Mouse (Mus musculus) lung, postnatal 0 days (tissue): ENCODE results near the gene Fastkd1. TPM values are rescaled to one million over a fixed set of nuclear protein-coding genes. Genes with fewer than 3 reads are reported as not detected.

Experiments used
- ATAC-seq: fragments of 200-750 bp; cut with Nextera tagmentation; 2 replicates; pipeline ENCODE4 v1.8.0; 2017; ENCODE audit warnings: moderate library complexity
- DNase-seq: peaks from one replicate; pipeline ENCODE4 v3.0.0-alpha.2; 2016; ENCODE audit warnings: low spot score
- H3K27ac ChIP-seq: fragments of 300-500 bp; sonication (generic); 2 replicates; pipeline ENCODE4 v1.5.1; 2014; ENCODE audit warnings: antibody characterized with exemption, mild to moderate bottlenecking, low read length, mixed read lengths
- H3K27me3 ChIP-seq: fragments of 300-500 bp; sonication (generic); replicated peaks from 2 replicates; pipeline ENCODE4 v1.6.1; 2014; ENCODE audit warnings: low read length, mixed read lengths; ENCODE audit not compliant: insufficient read depth
- H3K36me3 ChIP-seq: fragments of 300-500 bp; sonication (generic); 2 replicates; pipeline ENCODE4 v1.6.1; 2014; ENCODE audit warnings: low read length, mixed read lengths; ENCODE audit not compliant: insufficient read depth
- H3K4me1 ChIP-seq: fragments of 300-500 bp; sonication (generic); 2 replicates; pipeline ENCODE4 v1.6.1; 2014; ENCODE audit warnings: antibody characterized with exemption, low read depth, low read length, mixed read lengths; ENCODE audit not compliant: insufficient read depth
- H3K4me2 ChIP-seq: fragments of 300-500 bp; sonication (generic); replicated peaks from 2 replicates; pipeline ENCODE4 v1.6.1; 2014; ENCODE audit warnings: low read depth, mild to moderate bottlenecking, low read length, moderate library complexity, mixed read lengths
- H3K4me3 ChIP-seq: fragments of 300-500 bp; sonication (generic); 2 replicates; pipeline ENCODE4 v1.5.1; 2014; ENCODE audit warnings: low read depth, low read length
- H3K9ac ChIP-seq: fragments of 300-500 bp; sonication (generic); replicated peaks from 2 replicates; pipeline ENCODE4 v1.6.1; 2014; ENCODE audit warnings: low read depth, mild to moderate bottlenecking
- H3K9me3 ChIP-seq: fragments of 300-500 bp; sonication (generic); 2 replicates; pipeline ENCODE4 v1.6.1; 2016; ENCODE audit warnings: low read length, mixed read lengths
- CTCF ChIP-seq: IDR thresholded peaks from 2 replicates; pipeline ENCODE4 v1.5.1; 2016; ENCODE audit warnings: antibody characterized with exemption, mild to moderate bottlenecking
- EP300 ChIP-seq: IDR thresholded peaks from 2 replicates; pipeline ENCODE4 v1.6.1; 2016; ENCODE audit warnings: antibody characterized with exemption, mild to moderate bottlenecking, control low read depth
- WGBS: fragments of 180-500 bp; shearing (Covaris S2); extraction: QIAGEN DNeasy Blood & Tissue Kit; methylation state at CpG from one replicate; pipeline ENCODE4 v1.1.7; 2014; 5-methylcytosine and 5-hydroxymethylcytosine counted together
- polyA plus RNA-seq: library from polyadenylated mRNA; unstranded; fragments of >200 nt; fragmentation: Nextera tagmentation; extraction: Ambion mirVana; gene quantifications from 2 replicates; pipeline ENCODE4 v1.2.1, GENCODE M21; 2015

Fastkd1 gene
- polyA plus RNA-seq, 1 experiment from 2014 or later = 6.2 TPM

DNA sequence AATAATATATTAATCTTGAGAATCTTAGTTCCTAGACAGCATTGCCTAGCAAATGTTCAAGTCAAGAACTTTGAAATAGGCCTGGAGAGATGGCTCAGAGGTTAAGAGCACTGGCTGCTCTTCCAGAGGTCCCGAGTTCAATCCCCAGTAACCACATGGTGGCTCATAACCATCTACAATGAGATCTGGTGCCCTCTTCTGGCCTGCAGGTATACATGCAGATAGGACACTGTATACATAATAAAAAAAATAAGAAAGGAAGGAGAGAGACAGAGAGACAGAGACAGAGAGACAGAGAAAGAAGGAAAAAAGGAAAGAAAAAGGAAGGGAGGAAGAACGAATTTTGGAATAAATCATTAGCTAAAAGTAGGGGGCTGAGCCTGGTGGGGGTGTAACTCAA is 36.6 kb downstream of the Fastkd1 start:
- Histone ChIP-seq H3K27me3 (no peaks in the 10 kb centered on the region), H3K9ac (no peak overlapping the region), H3K9me3 (no peaks in the 10 kb centered on the region), H3K4me1 (peaks cover 4% of the 10 kb centered on the region; the same call in 1 of the 2 replicates), H3K4me2 (no peak overlapping the region), H3K4me3 (no peak overlapping the region), H3K27ac (no peak overlapping the region), H3K36me3 (no peaks in the 10 kb centered on the region)
- ATAC-seq (no peak), DNase-seq (peak; percentile 36)
- peak; percentile 57 for TF ChIP-seq CTCF
- no peak for TF ChIP-seq EP300
- 38% methylated on average over 2 of the region's 2 CpGs for WGBS

DNA sequence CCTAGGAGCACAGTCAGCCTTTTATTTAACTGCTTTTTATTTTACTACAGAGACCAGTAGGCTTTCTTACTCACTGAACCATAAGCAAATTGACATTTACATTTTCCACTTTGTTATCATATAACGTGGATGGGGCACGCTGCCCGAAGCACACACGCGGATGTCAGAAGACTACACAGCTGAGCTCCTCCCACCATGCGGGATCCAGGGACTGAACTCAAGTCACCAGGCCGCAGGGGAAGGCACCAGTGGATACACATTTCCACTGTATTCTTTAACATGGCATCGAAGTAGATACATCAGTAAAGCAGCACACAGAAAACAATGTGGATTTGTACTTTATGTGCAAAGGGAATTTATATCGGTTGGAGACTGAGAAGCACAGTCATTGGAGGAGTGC is 38.0 kb downstream of the Fastkd1 start:
- Histone ChIP-seq H3K4me2 (no peak overlapping the region), H3K9me3 (no peaks in the 10 kb centered on the region), H3K4me3 (no peak overlapping the region), H3K36me3 (no peaks in the 10 kb centered on the region), H3K9ac (no peak overlapping the region), H3K4me1 (peaks cover 4% of the 10 kb centered on the region; the same call in 1 of the 2 replicates), H3K27me3 (no peaks in the 10 kb centered on the region), H3K27ac (no peak overlapping the region)
- no peak for DNase-seq
- no peak for ATAC-seq
- TF ChIP-seq EP300 (no peak), CTCF (no peak)
- WGBS = 89% methylated on average over 9 of the region's 9 CpGs

DNA sequence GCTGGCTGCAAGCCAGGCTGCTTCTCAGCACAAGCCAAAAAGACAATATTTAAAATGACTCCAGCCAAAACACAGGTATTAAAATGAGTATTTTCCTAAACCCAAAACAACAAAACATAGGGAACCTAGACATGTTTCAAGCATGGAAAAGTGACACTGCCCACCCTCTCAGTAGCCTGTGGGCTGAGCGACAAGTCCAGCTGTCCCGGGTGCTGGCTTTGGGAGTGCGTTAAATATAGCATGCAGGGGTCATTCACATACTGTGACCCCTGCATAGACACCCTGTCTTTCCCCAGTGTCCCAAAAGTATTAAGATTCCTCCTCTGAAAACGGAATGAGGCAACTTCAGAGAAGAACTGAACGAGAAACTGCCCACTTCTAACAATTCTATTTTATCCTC is 39.6 kb downstream of the Fastkd1 start:
- no peak overlapping the region for H3K27ac ChIP-seq
- no peaks in the 10 kb centered on the region for H3K9me3 ChIP-seq
- DNase-seq (no peak), ATAC-seq (no peak)
- H3K4me2 ChIP-seq = no peak overlapping the region
- H3K9ac ChIP-seq = no peak overlapping the region
- no peaks in the 10 kb centered on the region for H3K27me3 ChIP-seq
- 57% methylated on average over 5 of the region's 5 CpGs for WGBS
- no peak for TF ChIP-seq CTCF
- no peak for TF ChIP-seq EP300
- no peak overlapping the region for H3K4me3 ChIP-seq
- H3K36me3 ChIP-seq = no peaks in the 10 kb centered on the region
- peaks cover 4% of the 10 kb centered on the region; the same call in 1 of the 2 replicates for H3K4me1 ChIP-seq

DNA sequence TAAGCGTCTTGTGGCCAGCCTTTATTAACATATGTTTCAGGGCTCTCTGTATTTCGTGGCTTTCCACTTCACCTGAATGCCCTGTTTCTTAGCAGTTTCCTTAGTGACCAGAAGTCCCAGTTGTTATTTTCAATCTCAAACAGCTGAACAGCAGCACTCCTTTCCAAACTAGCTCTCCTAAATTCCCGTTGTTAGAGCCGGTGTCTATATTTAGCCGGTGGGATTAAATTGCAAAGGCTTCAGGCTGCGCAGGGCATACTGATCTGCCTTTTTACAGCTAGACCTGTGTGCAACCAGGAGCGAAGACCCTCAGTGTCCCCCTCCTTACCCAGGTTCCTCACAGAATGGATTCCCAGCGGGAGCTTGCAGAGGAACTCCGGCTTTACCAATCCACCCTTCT is 43.5 kb downstream of the Fastkd1 start, which contains the start of gene Klhl41:
TSS of gene Klhl41 (plus strand) at position 268 of the 400 bp plus-strand sequence.
- Histone ChIP-seq H3K9me3 (no peaks in the 10 kb centered on the region), H3K36me3 (no peaks in the 10 kb centered on the region), H3K4me2 (no peak within 1 kb of the TSS), H3K27me3 (no peaks in the 10 kb centered on the region), H3K4me1 (peaks cover 4% of the 10 kb centered on the region; the same call in 1 of the 2 replicates), H3K9ac (no peak within 1 kb of the TSS), H3K4me3 (no peak within 1 kb of the TSS), H3K27ac (no peak within 1 kb of the TSS)
- WGBS = 83% methylated on average over 9 of the region's 9 CpGs
- DNase-seq (no peak), ATAC-seq (no peak)
- TF ChIP-seq CTCF (no peak), EP300 (no peak)

DNA sequence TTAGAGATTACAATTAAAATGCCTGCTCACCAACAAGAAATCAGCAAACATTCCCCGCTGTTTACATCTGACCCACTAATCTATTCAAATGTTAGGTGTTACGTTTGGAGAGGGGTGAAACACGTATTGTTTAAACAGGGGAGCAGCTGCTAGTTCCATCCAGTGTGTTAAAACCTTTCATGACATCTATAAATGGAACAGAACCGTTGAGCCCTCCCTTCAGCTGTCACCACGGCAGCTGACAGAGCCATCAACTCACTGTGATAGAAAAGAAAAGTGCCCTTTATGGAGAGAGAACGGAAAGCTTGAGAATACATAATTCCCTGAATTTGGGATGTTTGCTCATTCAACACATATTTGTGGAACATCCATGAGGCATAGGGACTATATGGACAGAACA is 44.9 kb downstream of the Fastkd1 start:
- DNase-seq (no peak), ATAC-seq (no peak)
- Histone ChIP-seq H3K36me3 (no peaks in the 10 kb centered on the region), H3K4me2 (no peak overlapping the region), H3K27me3 (no peaks in the 10 kb centered on the region), H3K4me3 (no peak overlapping the region), H3K4me1 (peaks cover under 1% of the 10 kb centered on the region; the same call in 1 of the 2 replicates), H3K27ac (no peak overlapping the region), H3K9ac (no peak overlapping the region), H3K9me3 (no peaks in the 10 kb centered on the region)
- TF ChIP-seq CTCF (no peak), EP300 (no peak)
- WGBS = 70% methylated on average over 6 of the region's 6 CpGs

DNA sequence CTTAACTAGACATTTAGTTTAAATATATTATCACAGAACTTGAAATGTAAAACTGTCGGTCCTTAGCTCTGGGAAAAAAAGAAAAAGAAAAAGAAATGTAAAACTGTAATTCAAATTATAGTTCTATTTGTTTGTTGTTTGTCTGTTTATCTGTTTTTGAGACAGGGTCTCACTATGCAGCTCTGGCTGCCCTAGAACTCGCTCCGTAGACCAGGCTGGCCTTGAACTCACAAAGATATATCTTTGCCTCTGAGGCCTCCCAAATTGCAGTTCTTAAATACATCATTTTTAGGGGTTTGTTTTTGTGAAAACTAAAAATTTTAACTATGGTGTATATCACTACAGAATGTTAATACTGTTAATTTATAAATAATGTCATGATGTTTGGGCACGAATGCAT is 45.7 kb downstream of the Fastkd1 start:
- H3K4me2 ChIP-seq = no peak overlapping the region
- no peaks in the 10 kb centered on the region for H3K4me1 ChIP-seq
- 92% methylated on average over 4 of the region's 4 CpGs for WGBS
- H3K4me3 ChIP-seq = no peak overlapping the region
- DNase-seq (no peak), ATAC-seq (no peak)
- TF ChIP-seq CTCF (no peak), EP300 (no peak)
- no peaks in the 10 kb centered on the region for H3K36me3 ChIP-seq
- no peaks in the 10 kb centered on the region for H3K9me3 ChIP-seq
- no peak overlapping the region for H3K27ac ChIP-seq
- no peak overlapping the region for H3K9ac ChIP-seq
- H3K27me3 ChIP-seq = no peaks in the 10 kb centered on the region

DNA sequence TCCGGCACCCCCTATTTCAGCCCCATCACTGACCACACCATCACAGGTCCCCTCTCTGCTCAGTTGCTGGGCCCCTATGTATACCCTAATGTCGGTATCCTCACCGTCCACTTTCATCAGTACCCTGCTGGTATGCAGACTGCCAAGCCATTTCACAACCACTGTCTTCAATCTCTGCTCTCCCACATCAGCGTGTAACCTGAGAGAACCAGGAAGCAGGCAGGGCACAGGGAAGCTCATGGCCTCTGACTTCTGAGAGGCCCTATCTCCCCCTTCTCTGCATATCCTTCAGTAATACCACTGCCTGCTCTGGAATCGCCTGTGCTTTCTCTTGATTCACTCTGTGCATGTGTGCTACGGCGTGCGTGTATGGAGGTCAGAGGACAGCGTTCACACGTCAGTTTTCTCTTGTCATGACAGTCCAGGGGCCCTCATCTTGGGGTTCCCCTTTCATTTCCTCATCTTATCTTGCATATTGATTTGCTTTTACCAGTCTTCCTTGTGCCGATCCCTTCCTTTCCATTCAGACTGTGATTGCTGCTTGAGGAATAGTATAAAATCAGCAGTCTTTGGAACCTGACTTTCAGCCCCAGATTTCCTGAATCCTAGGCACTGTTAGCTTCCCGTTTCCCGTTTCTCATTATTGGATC is 49.4 kb downstream of the Fastkd1 start:
- no peak for DNase-seq

More for the DNA sequence above, 49.4 kb downstream of the Fastkd1 start:
- no peak overlapping the region for H3K4me3 ChIP-seq
- H3K9me3 ChIP-seq = no peaks in the 10 kb centered on the region
- no peaks in the 10 kb centered on the region for H3K4me1 ChIP-seq
- WGBS = 67% methylated on average over 13 of the region's 13 CpGs
- no peak overlapping the region for H3K27ac ChIP-seq
- H3K9ac ChIP-seq = no peak overlapping the region
- ATAC-seq = no peak
- no peaks in the 10 kb centered on the region for H3K27me3 ChIP-seq
- TF ChIP-seq EP300 (no peak), CTCF (no peak)
- no peaks in the 10 kb centered on the region for H3K36me3 ChIP-seq
- H3K4me2 ChIP-seq = no peak overlapping the region
